Mouse (Mus musculus) yolk sac, embryonic 10.5 days (tissue): ENCODE results near the gene Mapk13.
"Not testable (repeated sequence)": the region's sequence is repeated elsewhere in the genome, so short reads cannot be mapped to it uniquely, and the experiment has no call there.

Source experiments
- DNase-seq: peaks from one replicate; pipeline ENCODE4 v3.0.0-alpha.2; 2017; ENCODE audit warnings: low spot score

The Mapk13 gene

GRCm38 (mm10) chr17:28769121-28769874, at the start of gene Mapk13:
Gene Mapk13 (plus strand): TSS chr17:28769297.
- DNase-seq, result peak; percentile 63

GRCm38 (mm10) chr17:28725783-28726182, 43.3 kb upstream of the Mapk13 start, which contains the start of gene AC170998.1:
Gene AC170998.1 (plus strand): TSS chr17:28726083.
- no peak for DNase-seq

GRCm38 (mm10) chr17:28727511-28727910, 41.6 kb upstream of the Mapk13 start:
- not testable (repeated sequence) for DNase-seq

- no peak for DNase-seq
Measured at GRCm38 (mm10) chr17:28735317-28736105, 33.6 kb upstream of the Mapk13 start.

- DNase-seq, result no peak
Measured at GRCm38 (mm10) chr17:28736486-28736885, 32.6 kb upstream of the Mapk13 start.

GRCm38 (mm10) chr17:28737973-28738372, 31.1 kb upstream of the Mapk13 start:
- DNase-seq, result no peak

- DNase-seq, result peak; percentile 34
Measured at GRCm38 (mm10) chr17:28739244-28739643, 29.9 kb upstream of the Mapk13 start.

GRCm38 (mm10) chr17:28743145-28743866, 25.8 kb upstream of the Mapk13 start:
- no peak for DNase-seq

GRCm38 (mm10) chr17:28743916-28744315, 25.2 kb upstream of the Mapk13 start:
- DNase-seq, result no peak

GRCm38 (mm10) chr17:28745773-28746172, 23.3 kb upstream of the Mapk13 start:
- DNase-seq, result no peak

GRCm38 (mm10) chr17:28748001-28748400, 21.1 kb upstream of the Mapk13 start:
- no peak for DNase-seq

GRCm38 (mm10) chr17:28750580-28750979, 18.5 kb upstream of the Mapk13 start:
- DNase-seq, result no peak

GRCm38 (mm10) chr17:28756447-28756846, 12.7 kb upstream of the Mapk13 start:
- DNase-seq, result no peak

GRCm38 (mm10) chr17:28757470-28757869, 11.6 kb upstream of the Mapk13 start:
- no peak for DNase-seq

- DNase-seq, result no peak
Measured at GRCm38 (mm10) chr17:28760736-28761312, 8.3 kb upstream of the Mapk13 start.

- DNase-seq, result peak; percentile 64
Measured at GRCm38 (mm10) chr17:28761871-28762270, 7.2 kb upstream of the Mapk13 start.

- no peak for DNase-seq
Measured at GRCm38 (mm10) chr17:28766203-28766602, 2.9 kb upstream of the Mapk13 start.

GRCm38 (mm10) chr17:28766781-28767515, 2.1 kb upstream of the Mapk13 start:
- DNase-seq, result no peak

GRCm38 (mm10) chr17:28769875-28770421, 851 bp downstream of the Mapk13 start:
- peak; percentile 41 for DNase-seq

GRCm38 (mm10) chr17:28771289-28771688, 2.2 kb downstream of the Mapk13 start:
- DNase-seq, result no peak

- DNase-seq, result not testable (repeated sequence)
Measured at GRCm38 (mm10) chr17:28774303-28774702, 5.2 kb downstream of the Mapk13 start.
